Mouse (Mus musculus) spleen, adult 18-20 months (tissue): Measurements from ENCODE around the gene Tlk1.
A peak's percentile ranks its signal among the peaks of the same experiment; 100 is the strongest.
"Not testable (repeated sequence)": the region's sequence is repeated elsewhere in the genome, so short reads cannot be mapped to it uniquely, and the experiment has no call there.

Experiments used
- DNase-seq, 2 experiments: peaks; one replicate each; pipeline ENCODE4 v3.0.0; 2022; ENCODE audit warnings: mixed read lengths in 2 of 2

Tlk1 gene

GRCm38 (mm10) chr2:70831709-70832350, 6.3 kb upstream of the Tlk1 start:
- DNase-seq: no peak

- DNase-seq: no peak
Measured at GRCm38 (mm10) chr2:70830683-70831082, 5.2 kb upstream of the Tlk1 start.

- no peak for DNase-seq
Measured at GRCm38 (mm10) chr2:70829946-70830610, 4.5 kb upstream of the Tlk1 start.

GRCm38 (mm10) chr2:70827780-70828179, 2.3 kb upstream of the Tlk1 start:
- no peak for DNase-seq

GRCm38 (mm10) chr2:70826436-70827230, 1.1 kb upstream of the Tlk1 start:
- no peak for DNase-seq

GRCm38 (mm10) chr2:70824838-70825370, 624 bp downstream of the Tlk1 start:
- peak; percentile 64 to 72 for DNase-seq

GRCm38 (mm10) chr2:70823926-70824800, 1.4 kb downstream of the Tlk1 start:
- DNase-seq: no peak

- no peak for DNase-seq
Measured at GRCm38 (mm10) chr2:70823434-70823833, 2.1 kb downstream of the Tlk1 start.

- DNase-seq: no peak
Measured at GRCm38 (mm10) chr2:70816939-70817338, 8.6 kb downstream of the Tlk1 start.

- no peak for DNase-seq
Measured at GRCm38 (mm10) chr2:70816016-70816415, 9.5 kb downstream of the Tlk1 start.

GRCm38 (mm10) chr2:70813608-70814007, 11.9 kb downstream of the Tlk1 start:
- no peak for DNase-seq

GRCm38 (mm10) chr2:70811476-70811875, 14.1 kb downstream of the Tlk1 start:
- no peak for DNase-seq

- DNase-seq: no peak
Measured at GRCm38 (mm10) chr2:70809921-70810320, 15.6 kb downstream of the Tlk1 start.

GRCm38 (mm10) chr2:70808681-70809080, 16.8 kb downstream of the Tlk1 start:
- DNase-seq: no peak

GRCm38 (mm10) chr2:70807678-70808077, 17.9 kb downstream of the Tlk1 start:
- DNase-seq: not testable (repeated sequence)

GRCm38 (mm10) chr2:70806020-70806419, 19.5 kb downstream of the Tlk1 start:
- DNase-seq: no peak

- not testable (repeated sequence) for DNase-seq
Measured at GRCm38 (mm10) chr2:70803696-70804095, 21.8 kb downstream of the Tlk1 start.

GRCm38 (mm10) chr2:70802658-70803057, 22.9 kb downstream of the Tlk1 start:
- DNase-seq: no peak

- no peak for DNase-seq
Measured at GRCm38 (mm10) chr2:70801543-70801942, 24.0 kb downstream of the Tlk1 start.

GRCm38 (mm10) chr2:70800396-70800795, 25.1 kb downstream of the Tlk1 start:
- DNase-seq: no peak

GRCm38 (mm10) chr2:70793276-70793675, 32.3 kb downstream of the Tlk1 start:
- no peak for DNase-seq

- DNase-seq: no peak
Measured at GRCm38 (mm10) chr2:70790246-70790645, 35.3 kb downstream of the Tlk1 start.
